Mouse (Mus musculus) kidney, embryonic 14.5 days (tissue): ENCODE measurements around the gene Gm21970. TPM values are rescaled to one million over a fixed set of nuclear protein-coding genes. Genes with fewer than 3 reads are reported as not detected.
A peak's percentile ranks its signal among the peaks of the same experiment; 100 is the strongest.

Experiments used
- ATAC-seq: fragments of 200-750 bp; cut with Nextera tagmentation; 2 replicates; pipeline ENCODE4 v1.8.0; 2017; ENCODE audit warnings: moderate number of reproducible peaks, mild to moderate bottlenecking, moderate TSS enrichment, moderate library complexity; ENCODE audit not compliant: low FRiP score, low TSS enrichment
- H3K27ac ChIP-seq: fragments of 300-500 bp; sonication (generic); 2 replicates; pipeline ENCODE4 v1.5.1; 2014; ENCODE audit warnings: low read depth, mild to moderate bottlenecking, low read length, moderate library complexity, mixed read lengths
- H3K27me3 ChIP-seq: fragments of 300-500 bp; sonication (generic); 2 replicates; pipeline ENCODE4 v1.6.1; 2014; ENCODE audit warnings: mild to moderate bottlenecking, low read length; ENCODE audit not compliant: control insufficient read depth, insufficient read depth
- H3K36me3 ChIP-seq: fragments of 300-500 bp; sonication (generic); 2 replicates; pipeline ENCODE4 v1.6.1; 2014; ENCODE audit warnings: low read length, mixed read lengths; ENCODE audit not compliant: control insufficient read depth, insufficient read depth
- H3K4me1 ChIP-seq: fragments of 300-500 bp; sonication (generic); 2 replicates; pipeline ENCODE4 v1.6.1; 2014; ENCODE audit warnings: low read length, mixed read lengths; ENCODE audit not compliant: control insufficient read depth, insufficient read depth
- H3K4me2 ChIP-seq: fragments of 300-500 bp; sonication (generic); replicated peaks from 2 replicates; pipeline ENCODE4 v1.6.1; 2014; ENCODE audit warnings: low read depth, mild to moderate bottlenecking, low read length
- H3K4me3 ChIP-seq: fragments of 300-500 bp; sonication (generic); 2 replicates; pipeline ENCODE4 v1.5.1; 2014; ENCODE audit warnings: mild to moderate bottlenecking, low read length
- H3K9ac ChIP-seq: fragments of 300-500 bp; sonication (generic); 2 replicates; pipeline ENCODE4 v1.6.1; 2014; ENCODE audit warnings: low read depth, mild to moderate bottlenecking, low read length, moderate library complexity
- H3K9me3 ChIP-seq: fragments of 300-500 bp; sonication (generic); 2 replicates; pipeline ENCODE4 v1.6.1; 2016; ENCODE audit warnings: low read length; ENCODE audit not compliant: control insufficient read depth
- WGBS: fragments of 180-500 bp; shearing (Covaris S2); extraction: QIAGEN DNeasy Blood & Tissue Kit; methylation state at CpG from one replicate; pipeline ENCODE4 v1.1.7; 2014; 5-methylcytosine and 5-hydroxymethylcytosine counted together
- polyA plus RNA-seq: library from polyadenylated mRNA; unstranded; fragments of >200 nt; fragmentation: Nextera tagmentation; extraction: Ambion mirVana; gene quantifications from 2 replicates; pipeline ENCODE4 v1.2.1, GENCODE M21; 2014

Gene Gm21970
- polyA plus RNA-seq, 1 experiment from 2014 or later, result not detected

DNA sequence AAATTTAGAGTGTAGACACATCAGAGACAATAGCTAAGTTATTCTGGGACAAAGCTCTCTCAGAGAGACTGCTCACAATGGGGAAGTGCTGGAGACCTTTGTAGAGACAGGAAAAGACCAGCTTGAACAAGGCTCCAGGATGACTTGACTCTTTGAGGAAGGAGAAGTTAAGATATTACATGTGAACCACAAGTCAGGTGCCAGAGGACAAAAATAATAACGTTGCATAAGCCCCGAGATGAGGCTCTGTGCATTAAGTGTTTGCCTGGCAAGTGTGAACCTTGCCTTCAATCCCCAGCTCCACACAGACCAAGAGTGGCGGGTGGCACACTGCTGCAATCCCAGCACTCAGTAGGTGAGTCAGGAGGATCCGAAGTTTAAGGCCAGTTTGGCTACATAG lies 36.9 kb upstream of the Gm21970 start:
- H3K4me3 ChIP-seq, result no peak overlapping the region
- 69% methylated on average over 4 of the region's 4 CpGs for WGBS

DNA sequence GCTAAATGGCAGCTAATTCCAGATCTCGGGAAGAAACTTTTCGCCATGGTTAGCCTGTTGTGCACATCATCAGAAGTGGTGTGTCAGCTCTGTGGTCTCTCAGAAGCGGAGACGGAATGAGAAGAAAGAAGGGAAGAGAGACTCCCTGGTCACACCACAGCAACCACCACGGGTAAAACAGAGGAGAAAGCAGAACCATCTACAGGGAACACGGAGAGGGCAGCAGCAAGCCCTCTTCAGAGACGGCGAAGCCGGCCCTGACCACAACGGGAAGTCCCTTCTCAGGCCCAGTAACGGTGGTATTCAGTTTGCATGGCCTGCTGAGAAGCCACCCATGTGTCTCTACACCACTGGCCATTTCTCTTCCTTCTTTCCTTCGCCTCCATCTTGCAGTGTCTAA lies 36.4 kb upstream of the Gm21970 start:
- H3K36me3 ChIP-seq, result no peaks in the 10 kb centered on the region
- no peaks in the 10 kb centered on the region for H3K9me3 ChIP-seq
- no peak overlapping the region for H3K9ac ChIP-seq
- H3K27me3 ChIP-seq, result peaks cover 23% of the 10 kb centered on the region
- 75% methylated on average over 12 of the region's 12 CpGs for WGBS
- no peak overlapping the region for H3K4me2 ChIP-seq
- no peak overlapping the region for H3K27ac ChIP-seq
- ATAC-seq, result no peak
- no peaks in the 10 kb centered on the region for H3K4me1 ChIP-seq
- H3K4me3 ChIP-seq, result no peak overlapping the region

More for the DNA sequence above, 36.9 kb upstream of the Gm21970 start:
- Histone ChIP-seq H3K27ac (no peak overlapping the region), H3K4me2 (no peak overlapping the region), H3K9me3 (no peaks in the 10 kb centered on the region), H3K36me3 (no peaks in the 10 kb centered on the region), H3K27me3 (peaks cover 23% of the 10 kb centered on the region), H3K4me1 (no peaks in the 10 kb centered on the region), H3K9ac (no peak overlapping the region)
- no peak for ATAC-seq

DNA sequence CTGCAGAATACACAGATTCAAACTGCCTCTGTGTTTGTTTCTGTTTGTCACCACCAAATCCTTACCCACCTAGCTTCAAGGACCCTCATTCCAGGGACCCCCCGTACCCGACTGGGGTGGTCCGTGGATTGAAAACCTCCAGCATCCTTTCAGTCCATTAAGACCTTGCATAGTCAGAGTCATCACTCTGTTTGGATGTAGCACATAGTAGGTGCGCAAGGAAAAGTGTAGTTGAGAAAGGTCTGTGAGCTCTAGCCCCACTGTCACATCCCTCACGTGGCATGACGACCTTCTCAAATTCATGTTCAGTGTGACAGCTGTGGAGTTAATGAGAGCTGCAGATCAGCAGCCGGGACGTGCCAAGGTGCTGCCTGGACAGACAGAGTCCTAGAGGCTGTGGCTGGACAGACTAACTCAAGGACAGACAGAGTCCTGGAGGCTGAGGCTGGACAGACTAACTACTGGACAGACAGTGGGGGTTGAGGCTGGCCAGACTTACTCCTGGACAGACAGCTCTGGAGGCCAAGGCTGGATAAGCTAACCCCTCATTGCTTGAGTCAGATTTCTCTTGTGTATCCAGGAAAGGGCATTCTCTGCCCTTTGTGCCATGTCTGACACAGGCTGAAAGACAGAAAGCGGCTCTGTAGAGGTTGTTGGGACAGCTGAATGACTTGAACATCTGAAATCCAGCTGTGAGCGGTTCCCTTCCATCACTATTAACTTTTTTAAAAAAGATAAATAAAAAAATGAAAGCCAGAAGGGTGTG lies 34.6 kb upstream of the Gm21970 start:
- Histone ChIP-seq H3K9ac (no peak overlapping the region), H3K4me3 (no peak overlapping the region), H3K4me2 (no peak overlapping the region), H3K36me3 (no peaks in the 10 kb centered on the region), H3K4me1 (peaks cover under 1% of the 10 kb centered on the region; the same call in 1 of the 2 replicates), H3K27me3 (peaks cover 8% of the 10 kb centered on the region), H3K27ac (no peak overlapping the region), H3K9me3 (no peaks in the 10 kb centered on the region)
- WGBS, result 70% methylated on average over 10 of the region's 10 CpGs
- 0 out of 2 replicates have a peak, but pooled peaks have one; percentile 15 for ATAC-seq

DNA sequence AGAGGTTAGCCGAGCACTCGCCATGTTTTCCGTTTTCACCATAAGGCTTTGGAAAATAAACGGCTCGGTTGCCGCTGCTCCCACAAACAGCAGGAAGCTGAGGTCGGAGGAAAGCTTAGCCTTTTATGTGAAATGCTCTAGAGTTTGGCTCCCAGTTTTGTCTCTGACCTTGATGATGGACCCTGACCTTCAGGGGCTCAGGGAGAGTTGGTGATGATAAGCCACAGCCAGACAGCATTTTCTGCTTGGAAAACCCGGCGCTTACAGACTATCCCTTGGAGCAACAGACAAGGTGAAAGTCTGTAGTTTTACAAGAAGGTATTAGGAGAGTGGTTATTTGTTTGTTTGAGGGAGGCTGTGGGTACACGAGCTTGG lies 34.0 kb upstream of the Gm21970 start:
- ATAC-seq, result no peak
- Histone ChIP-seq H3K9ac (no peak overlapping the region), H3K27me3 (peaks cover 8% of the 10 kb centered on the region), H3K9me3 (no peaks in the 10 kb centered on the region), H3K4me2 (no peak overlapping the region), H3K4me3 (no peak overlapping the region), H3K36me3 (no peaks in the 10 kb centered on the region), H3K27ac (no peak overlapping the region), H3K4me1 (peaks cover 6% of the 10 kb centered on the region)
- 46% methylated on average over 10 of the region's 10 CpGs for WGBS

DNA sequence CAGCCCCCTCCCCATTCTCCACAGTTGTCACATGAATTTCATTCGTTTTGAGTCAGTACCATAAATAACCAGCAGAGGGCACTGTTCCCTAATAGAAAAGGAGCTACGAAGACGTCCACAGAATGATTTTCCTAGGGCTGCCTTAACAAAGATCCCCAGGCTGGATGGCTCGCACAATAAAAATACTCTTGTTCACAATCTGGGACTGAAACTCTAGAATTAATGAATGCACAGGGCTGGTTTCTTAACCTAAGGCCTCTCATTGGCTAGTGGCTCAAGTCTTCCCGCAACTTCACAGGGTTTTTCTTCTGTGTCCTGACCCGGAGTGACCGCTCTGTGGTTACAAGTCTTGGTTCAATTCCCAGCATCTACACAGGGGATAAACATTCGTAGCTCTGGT lies 33.0 kb upstream of the Gm21970 start:
- H3K27me3 ChIP-seq, result no peaks in the 10 kb centered on the region; the same call in 1 of the 2 replicates
- H3K9ac ChIP-seq, result no peak overlapping the region
- no peaks in the 10 kb centered on the region for H3K36me3 ChIP-seq
- no peak overlapping the region for H3K4me3 ChIP-seq
- peak; percentile 33; the same call in 1 of the 2 replicates for ATAC-seq
- WGBS, result 35% methylated on average over 8 of the region's 8 CpGs
- no peak overlapping the region for H3K27ac ChIP-seq
- no peak overlapping the region for H3K4me2 ChIP-seq
- peaks cover 13% of the 10 kb centered on the region for H3K4me1 ChIP-seq
- no peaks in the 10 kb centered on the region for H3K9me3 ChIP-seq

DNA sequence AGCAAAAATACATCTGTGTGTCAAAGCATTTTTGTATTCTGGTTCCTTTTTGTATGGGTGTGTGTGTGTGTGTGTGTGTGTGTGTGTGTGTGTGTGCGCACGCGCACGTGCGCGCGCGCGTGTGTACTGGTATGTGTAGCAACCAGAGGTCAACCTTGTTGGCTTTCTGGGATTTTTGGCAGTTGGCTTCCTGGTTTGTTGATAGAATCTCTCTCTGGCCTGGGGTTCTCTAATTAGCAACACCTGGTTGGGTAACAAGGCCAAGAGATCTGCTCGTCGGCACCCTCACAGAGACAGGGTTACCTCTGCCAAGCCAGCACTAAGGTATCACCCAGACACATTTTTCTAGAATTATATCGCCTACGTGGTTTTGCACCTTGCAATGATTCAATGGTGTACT lies 32.0 kb upstream of the Gm21970 start:
- H3K27me3 ChIP-seq, result no peaks in the 10 kb centered on the region
- H3K9me3 ChIP-seq, result no peaks in the 10 kb centered on the region

DNA sequence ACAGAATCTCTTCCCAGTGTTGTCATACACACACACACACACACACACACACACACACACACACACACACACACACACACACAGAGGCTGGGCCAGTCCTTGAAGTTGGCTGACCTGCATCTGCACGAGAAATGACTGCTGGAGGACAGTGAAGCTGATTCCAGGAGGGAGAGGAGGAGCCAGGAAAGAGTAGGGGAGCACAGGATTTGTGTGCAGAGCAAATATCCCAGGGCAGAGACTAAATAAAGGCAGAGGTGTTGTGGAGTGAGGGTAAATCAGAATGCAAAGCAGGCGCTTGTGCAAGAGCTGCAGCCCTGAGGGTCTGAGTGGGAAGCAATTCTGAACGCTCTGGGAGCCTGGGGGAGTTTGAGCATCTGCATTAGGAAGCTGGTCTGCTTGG lies 31.4 kb upstream of the Gm21970 start:
- ATAC-seq, result no peak
- Histone ChIP-seq H3K9me3 (no peaks in the 10 kb centered on the region), H3K27ac (no peak overlapping the region), H3K4me1 (peaks cover 19% of the 10 kb centered on the region), H3K9ac (no peak overlapping the region), H3K36me3 (no peaks in the 10 kb centered on the region), H3K4me2 (no peak overlapping the region), H3K27me3 (no peaks in the 10 kb centered on the region), H3K4me3 (no peak overlapping the region)
- WGBS, result 66% methylated on average over 3 of the region's 3 CpGs

More for the DNA sequence above, 32.0 kb upstream of the Gm21970 start:
- Histone ChIP-seq H3K9ac (no peak overlapping the region), H3K4me1 (peaks cover 19% of the 10 kb centered on the region), H3K36me3 (no peaks in the 10 kb centered on the region), H3K4me3 (no peak overlapping the region), H3K27ac (no peak overlapping the region), H3K4me2 (no peak overlapping the region)
- no peak for ATAC-seq
- 89% methylated on average over 13 of the region's 13 CpGs for WGBS

DNA sequence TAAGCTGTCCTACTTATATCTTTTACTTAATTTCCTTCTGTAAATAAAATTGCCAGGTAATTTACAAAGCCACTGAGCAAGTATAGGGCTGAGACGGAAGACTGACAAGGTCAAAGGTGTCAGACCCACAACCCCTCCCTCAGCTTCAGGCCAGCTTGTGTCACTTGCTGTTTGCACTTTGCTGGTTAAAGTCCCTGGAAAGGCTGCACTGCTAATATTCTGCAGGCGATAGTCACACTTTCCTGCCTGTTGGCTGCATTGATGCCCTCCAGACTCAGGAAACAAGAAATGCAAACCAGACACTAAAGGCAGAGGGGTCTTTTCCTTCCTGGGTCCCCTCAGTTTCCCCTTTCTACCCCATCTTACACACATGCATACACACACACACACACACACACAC lies 29.5 kb upstream of the Gm21970 start:
- ATAC-seq, result no peak

DNA sequence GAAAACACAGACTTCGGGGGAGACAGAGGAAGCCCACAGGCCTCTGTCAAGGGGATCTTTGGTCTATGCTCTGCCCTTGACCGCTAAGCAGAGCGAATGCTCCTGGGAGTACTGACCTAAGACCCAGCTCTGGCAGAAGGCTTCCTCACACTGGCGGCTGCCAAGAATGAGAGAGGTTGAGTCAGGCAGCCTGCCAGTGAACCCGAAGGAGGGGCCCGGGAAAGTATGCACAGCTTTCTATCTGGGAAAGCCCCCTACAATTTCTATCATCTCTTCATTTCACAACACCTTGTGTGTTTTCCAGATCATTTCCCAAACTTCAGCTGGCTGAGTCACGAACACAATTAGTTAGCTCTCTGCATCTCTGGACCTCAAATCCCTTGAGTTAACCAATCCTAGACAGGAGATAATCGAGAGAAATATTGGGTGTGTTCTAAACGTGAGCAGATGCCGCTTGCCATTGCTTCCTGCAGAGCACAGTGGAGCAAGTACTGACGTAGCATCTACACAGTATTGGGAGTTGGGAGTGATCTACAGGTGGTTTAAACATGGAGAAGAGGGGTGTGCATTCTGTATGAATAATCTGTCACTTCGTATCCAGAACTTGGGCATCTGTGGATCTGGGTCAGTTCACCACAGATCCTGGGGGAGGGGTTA lies 28.8 kb upstream of the Gm21970 start:
- WGBS, result 51% methylated on average over 12 of the region's 12 CpGs
- H3K27me3 ChIP-seq, result no peaks in the 10 kb centered on the region
- H3K27ac ChIP-seq, result peak overlapping the region; percentile 82
- no peaks in the 10 kb centered on the region for H3K9me3 ChIP-seq
- no peak overlapping the region for H3K4me3 ChIP-seq
- H3K36me3 ChIP-seq, result no peaks in the 10 kb centered on the region
- H3K4me2 ChIP-seq, result 0 out of 2 replicates have a peak overlapping the region, but pooled peaks have one; percentile 12
- H3K4me1 ChIP-seq, result peaks cover 19% of the 10 kb centered on the region
- H3K9ac ChIP-seq, result peak overlapping the region; percentile 12; the same call in 1 of the 2 replicates
- ATAC-seq, result no peak

More for the DNA sequence above, 29.5 kb upstream of the Gm21970 start:
- H3K9me3 ChIP-seq, result no peaks in the 10 kb centered on the region
- H3K4me2 ChIP-seq, result no peak overlapping the region
- no peak overlapping the region for H3K4me3 ChIP-seq
- no peaks in the 10 kb centered on the region for H3K27me3 ChIP-seq
- H3K36me3 ChIP-seq, result no peaks in the 10 kb centered on the region
- 51% methylated on average over 2 of the region's 2 CpGs for WGBS
- H3K4me1 ChIP-seq, result peaks cover 19% of the 10 kb centered on the region
- no peak overlapping the region for H3K9ac ChIP-seq
- H3K27ac ChIP-seq, result peak overlapping the region; percentile 82; the same call in 1 of the 2 replicates
